ENCODE assay signal across 26 mouse cellular contexts in the genomic region with DNA sequence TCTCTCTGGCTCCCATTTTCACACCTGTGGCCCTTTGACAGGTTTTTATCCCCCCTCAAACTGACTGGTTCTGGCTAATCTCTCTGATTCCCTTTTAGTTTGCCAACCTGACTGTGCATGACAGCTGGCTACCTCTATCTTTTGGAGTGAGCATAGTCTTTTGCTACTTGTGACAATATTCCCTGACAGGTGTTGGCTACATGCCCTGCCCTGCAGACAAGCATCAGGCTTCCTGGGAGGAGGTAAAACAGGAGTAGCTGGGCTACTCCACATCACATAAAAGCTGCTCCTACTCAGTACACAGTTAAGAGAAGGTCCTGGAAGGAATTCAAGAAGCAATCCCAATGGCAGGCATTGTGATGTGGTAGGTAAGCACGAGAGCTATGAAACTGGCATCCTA.
"Had no signal": no experiment of that assay in that cellular context is flagged by ENCODE, and none has a peak within 500 bp of the region (broad histone marks: within the 10 kb centered on the region; RNA-seq: fewer than 3 reads in every experiment).

No protein-coding gene starts in this region.

- H3K27me3 ChIP-seq: hindbrain, embryonic 15.5 days; intestine, embryonic 15.5 days; liver, embryonic 13.5 days; liver, embryonic 15.5 days had no signal

- DNase-seq: gastrocnemius, adult 2 months; gastrocnemius, postnatal 10 days; gastrocnemius, postnatal 25 days; heart, adult 18-20 months; heart, postnatal 10 days; heart, postnatal 4 days; kidney, adult 18-20 months; kidney, adult 8-10 months; kidney, postnatal 10 days; kidney, postnatal 25 days; kidney, postnatal 4 days; liver; liver, embryonic 13.5 days had no signal

- H3K4me3 ChIP-seq: gastrocnemius, adult 2 months; heart, embryonic 10.5 days; heart, embryonic 12.5 days; hindbrain, embryonic 10.5 days; hindbrain, embryonic 13.5 days; hindbrain, embryonic 15.5 days; intestine, embryonic 15.5 days; layer of hippocampus, adult 2 months; limb, embryonic 10.5 days; limb, embryonic 12.5 days; liver, embryonic 13.5 days; liver, embryonic 15.5 days had no signal

- H3K4me1 ChIP-seq: heart, embryonic 12.5 days; intestine, embryonic 15.5 days; limb, embryonic 10.5 days; limb, embryonic 12.5 days; liver, embryonic 13.5 days; liver, embryonic 15.5 days had no signal

- ATAC-seq: inflammation-experienced regulatory T-cells, adult 6 months; intestine, embryonic 15.5 days; intestine, postnatal 0 days had no signal

- H3K36me3 ChIP-seq: heart, embryonic 10.5 days; heart, embryonic 12.5 days; hindbrain, embryonic 10.5 days; hindbrain, embryonic 13.5 days; hindbrain, embryonic 15.5 days; intestine, embryonic 15.5 days; limb, embryonic 10.5 days; limb, embryonic 12.5 days; liver, embryonic 13.5 days; liver, embryonic 15.5 days had no signal

- H3K27ac ChIP-seq: gastrocnemius, adult 2 months; heart, embryonic 10.5 days; hindbrain, embryonic 10.5 days; hindbrain, embryonic 13.5 days; intestine, embryonic 15.5 days; layer of hippocampus, adult 2 months; limb, embryonic 10.5 days; limb, embryonic 12.5 days; liver, embryonic 13.5 days; liver, embryonic 15.5 days had no signal

- H3K4me2 ChIP-seq: heart, embryonic 12.5 days; hindbrain, embryonic 13.5 days; hindbrain, embryonic 15.5 days; intestine, embryonic 15.5 days; limb, embryonic 12.5 days; liver, embryonic 11.5 days; liver, embryonic 13.5 days; liver, embryonic 15.5 days had no signal

- H3K9ac ChIP-seq: heart, embryonic 12.5 days; hindbrain, embryonic 13.5 days; hindbrain, embryonic 15.5 days; intestine, embryonic 15.5 days; limb, embryonic 12.5 days; liver, embryonic 13.5 days; liver, embryonic 15.5 days had no signal

- H3K9me3 ChIP-seq: heart, embryonic 10.5 days; heart, embryonic 12.5 days; hindbrain, embryonic 10.5 days; hindbrain, embryonic 13.5 days; hindbrain, embryonic 15.5 days; intestine, embryonic 15.5 days; limb, embryonic 10.5 days; limb, embryonic 12.5 days; liver, embryonic 13.5 days; liver, embryonic 15.5 days had no signal
